11 mouse cellular contexts compared by ENCODE assay signal in the genomic region with DNA sequence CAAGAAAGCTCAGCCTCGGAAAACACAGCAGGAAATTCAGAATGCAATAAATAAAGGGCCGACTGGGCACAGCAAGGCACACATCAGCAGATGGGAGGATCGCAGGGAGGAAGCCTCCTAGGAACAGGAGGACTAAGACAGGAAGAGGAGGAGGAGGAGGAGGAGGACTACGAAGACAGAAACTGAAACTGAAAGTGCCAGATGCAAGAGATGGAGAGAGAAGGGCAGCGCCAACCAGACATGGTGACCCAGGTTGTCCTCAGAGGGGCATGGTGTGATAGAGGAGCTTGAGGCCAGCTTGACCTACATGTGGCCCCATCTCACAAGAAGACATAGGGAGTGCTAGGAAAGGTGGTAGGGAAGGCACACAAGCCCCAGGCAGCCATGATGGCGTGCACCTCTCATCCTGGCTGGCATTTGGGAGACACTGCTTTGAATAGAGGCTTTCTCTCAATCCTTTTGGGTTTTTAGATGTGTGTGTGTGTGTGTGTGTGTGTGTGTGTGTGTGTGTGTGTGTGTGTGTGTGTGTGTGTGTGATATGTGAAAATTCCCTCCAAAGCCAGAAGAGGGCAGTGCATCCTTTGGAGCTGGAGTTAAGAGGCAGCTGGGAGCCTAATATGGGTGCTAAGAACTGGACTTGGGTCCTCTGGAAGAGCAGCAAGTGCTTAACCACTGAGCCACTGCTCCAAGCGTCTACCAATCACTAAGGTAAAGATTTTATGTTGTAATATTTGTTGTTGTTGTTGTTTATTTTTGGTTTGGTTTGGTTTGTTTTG. TPM values are rescaled to one million over a fixed set of nuclear protein-coding genes. Genes with fewer than 3 reads are reported as not detected.
DNase-seq lines count a peak whose midpoint lies in the region; ATAC-seq and TF ChIP-seq lines count a peak whose summit lies in the region.
"Had no signal": no experiment of that assay in that cellular context is flagged by ENCODE, and none has a peak within 500 bp of the region (broad histone marks: within the 10 kb centered on the region; RNA-seq: fewer than 3 reads in every experiment).

No protein-coding gene starts in this region.

- H3K79me2 ChIP-seq in CH12.LX (replicated peaks; ENCODE audit: control insufficient read depth, extremely low read depth, insufficient read depth, poor library complexity, severe bottlenecking), result no peaks in the 10 kb centered on the region

- no peak for DNase-seq in kidney, postnatal 0 days (ENCODE audit: low spot score)
- no peak for DNase-seq in kidney, postnatal 10 days
- no peak for DNase-seq in CH12.LX (ENCODE audit: extremely low read depth)
- peak; percentile 36 for DNase-seq in R1 (ENCODE audit: low read depth, low spot score)
- no peak for DNase-seq in spleen, postnatal 14 days (ENCODE audit: low spot score in 2 of 2)
- DNase-seq in retina, postnatal 1 day, result no peak
- DNase-seq in retina, embryonic 14.5 days (ENCODE audit: low spot score), result no peak
- DNase-seq: embryo, embryonic 11 days; lung, postnatal 36 days had no signal

- no peak; the same call in 1 of the 2 replicates for TF ChIP-seq RAD21 in CH12.LX (IDR thresholded peaks at IDR 0.05; ENCODE audit: low read depth, low read length)

- 61% methylated on average over 7 of the region's 7 CpGs for WGBS in kidney, postnatal 0 days
- 53% methylated on average over 7 of the region's 7 CpGs for WGBS in liver, embryonic 16.5 days (ENCODE audit: insufficient replicate concordance)

- H3K36me3 ChIP-seq in kidney, postnatal 0 days (ENCODE audit: insufficient read depth, low read length), result no peaks in the 10 kb centered on the region
- no peaks in the 10 kb centered on the region for H3K36me3 ChIP-seq in CH12.LX (replicated peaks in 1 of 2; ENCODE audit: control insufficient read depth in 1 of 2, insufficient read depth in 1 of 2, low read length in 1 of 2)
- H3K36me3 ChIP-seq in liver, embryonic 16.5 days (ENCODE audit: control insufficient read depth, insufficient read depth), result no peaks in the 10 kb centered on the region

- TF ChIP-seq CTCF in kidney, postnatal 0 days (IDR thresholded peaks at IDR 0.05; ENCODE audit: low read depth), result 0 out of 2 replicates have a peak, but pooled peaks have one; percentile 11
- TF ChIP-seq CTCF in CH12.LX (conservative IDR thresholded peaks at IDR 0.05 in 1 of 2, IDR thresholded peaks at IDR 0.05 in 1 of 2; ENCODE audit: low read depth in 2 of 2, low read length in 2 of 2), result no peak

- in situ Hi-C loops in CH12.LX (cut with MboI; ENCODE audit: low pct_ligation_motif_present, low pct_unique_long_range_greater_than_20kb, low sequenced_read_pairs), result no loop called here

- dilution Hi-C loops in CH12.LX (cut with MboI; ENCODE audit: extremely low pct_ligation_motif_present, extremely low pct_unique_long_range_greater_than_20kb, low sequenced_read_pairs), result no loop called here

- ATAC-seq in kidney, postnatal 0 days (replicated peaks; ENCODE audit: low FRiP score, low read depth), result no peak
- ATAC-seq in liver, embryonic 16.5 days (ENCODE audit: low read depth), result no peak
- ATAC-seq: forebrain, embryonic 16.5 days had no signal

- H3K9ac ChIP-seq in kidney, postnatal 0 days (ENCODE audit: low read depth, low read length), result no peak overlapping the region
- H3K9ac ChIP-seq in CH12.LX (ENCODE audit: insufficient read depth, low read depth), result no peak overlapping the region
- peak overlapping the region; percentile 8 for H3K9ac ChIP-seq in liver, embryonic 16.5 days (ENCODE audit: low read depth, low read length)

- H3K9me3 ChIP-seq in kidney, postnatal 0 days (replicated peaks; ENCODE audit: low read length), result no peaks in the 10 kb centered on the region
- H3K9me3 ChIP-seq in CH12.LX (replicated peaks; ENCODE audit: low read length), result peaks cover 6% of the 10 kb centered on the region
- H3K9me3 ChIP-seq in liver, embryonic 16.5 days (replicated peaks; ENCODE audit: control insufficient read depth, low read length), result no peaks in the 10 kb centered on the region

- no peak for TF ChIP-seq POLR2A in CH12.LX (IDR thresholded peaks at IDR 0.05; ENCODE audit: low read depth, low read length)

- peak overlapping the region; percentile 48 for H3K27ac ChIP-seq in kidney, postnatal 0 days
- H3K27ac ChIP-seq in CH12.LX (ENCODE audit: insufficient read depth, low read depth), result no peak overlapping the region
- peak overlapping the region; percentile 97 for H3K27ac ChIP-seq in liver, embryonic 16.5 days (ENCODE audit: low read length)

- peak; percentile 34; the same call in 1 of the 2 replicates for TF ChIP-seq EP300 in CH12.LX (IDR thresholded peaks at IDR 0.05; ENCODE audit: low read length)

- H3K4me3 ChIP-seq in kidney, postnatal 0 days (replicated peaks; ENCODE audit: low read depth, low read length), result no peak overlapping the region
- no peak overlapping the region for H3K4me3 ChIP-seq in CH12.LX (replicated peaks in 1 of 3; ENCODE audit: low read depth in 2 of 3, low read length in 2 of 3, poor library complexity in 1 of 3)
- H3K4me3 ChIP-seq in liver, embryonic 16.5 days (ENCODE audit: low read depth, low read length), result peak overlapping the region; percentile 47

- H3K4me2 ChIP-seq in kidney, postnatal 0 days (ENCODE audit: low read length), result peak overlapping the region; percentile 19; the same call in 1 of the 2 replicates
- 0 out of 2 replicates have a peak overlapping the region, but pooled peaks have one; percentile 16 for H3K4me2 ChIP-seq in CH12.LX (ENCODE audit: insufficient read depth, low read depth, poor library complexity, severe bottlenecking)
- peak overlapping the region; percentile 45 for H3K4me2 ChIP-seq in liver, embryonic 16.5 days (ENCODE audit: low read depth, low read length)

- 0 out of 2 replicates have a peak, but pooled peaks cover 7% of the 10 kb centered on the region for H3K4me1 ChIP-seq in kidney, postnatal 0 days (replicated peaks; ENCODE audit: insufficient read depth, low read length)
- H3K4me1 ChIP-seq in CH12.LX (ENCODE audit: control insufficient read depth in 1 of 2, insufficient read depth in 2 of 2), result peaks cover 7 to 29% of the 10 kb centered on the region in 2 experiments
- peaks cover 51% of the 10 kb centered on the region for H3K4me1 ChIP-seq in liver, embryonic 16.5 days (ENCODE audit: control insufficient read depth, low read depth, low read length)

- no peaks in the 10 kb centered on the region for H3K27me3 ChIP-seq in kidney, postnatal 0 days (ENCODE audit: insufficient read depth, low read length)
- no peaks in the 10 kb centered on the region for H3K27me3 ChIP-seq in CH12.LX (replicated peaks)
- H3K27me3 ChIP-seq in liver, embryonic 16.5 days (ENCODE audit: control insufficient read depth, insufficient read depth, low read depth, low read length), result no peaks in the 10 kb centered on the region

TF ChIP-seq in CH12.LX, 34 proteins besides CTCF, POLR2A, EP300 and RAD21:
- TF ChIP-seq CHD1 (IDR thresholded peaks at IDR 0.05; ENCODE audit: low read depth, low read length) (no peak), POLR2AphosphoS2 (IDR thresholded peaks at IDR 0.05; ENCODE audit: low read depth, low read length) (no peak), TCF12 (IDR thresholded peaks at IDR 0.05; ENCODE audit: low read depth, low read length) (peak; percentile 54; the same call in 1 of the 2 replicates), ZKSCAN1 (IDR thresholded peaks at IDR 0.05; ENCODE audit: borderline replicate concordance, low read depth, low read length) (no peak), SMC3 (IDR thresholded peaks at IDR 0.05; ENCODE audit: low read depth, low read length) (no peak), HCFC1 (IDR thresholded peaks at IDR 0.05; ENCODE audit: low read depth, low read length) (no peak), IRF4 (IDR thresholded peaks at IDR 0.05; ENCODE audit: low read depth, low read length) (peak; percentile 84), USF1 (IDR thresholded peaks at IDR 0.05; ENCODE audit: low read depth, low read length) (no peak)

RNA-seq across cellular contexts. Expression of a gene that starts 22.8 kb away (rescaled TPM):
- 673 and 701 TPM in 2 replicates for polyA plus RNA-seq in kidney, postnatal 0 days (2015; fragmentation: Nextera tagmentation; extraction: Ambion mirVana)
- total RNA-seq in CH12.LX (2012; rRNA removed), result 118 and 129 TPM in 2 replicates
- 156 and 182 TPM in 2 replicates for total RNA-seq in CH12.LX (2014; rRNA removed)
- 282 and 284 TPM in 2 replicates for polyA plus RNA-seq in CH12.LX (2012; ENCODE audit: insufficient read length, low read depth)
- polyA plus RNA-seq in liver, embryonic 16.5 days (2015; fragmentation: Nextera tagmentation; extraction: Ambion mirVana), result 522 and 558 TPM in 2 replicates

RNA-seq across cellular contexts. Expression of a gene that starts 29.4 kb away (rescaled TPM):
- polyA plus RNA-seq in kidney, postnatal 0 days (2015; fragmentation: Nextera tagmentation; extraction: Ambion mirVana), result 97.1 and 109 TPM in 2 replicates
- not detected in 2 replicates for total RNA-seq in CH12.LX (2012; rRNA removed)
- not detected in 2 replicates for total RNA-seq in CH12.LX (2014; rRNA removed)
- not detected in 2 replicates for polyA plus RNA-seq in CH12.LX (2012; ENCODE audit: insufficient read length, low read depth)
- 0.46 and 0.52 TPM in 2 replicates for polyA plus RNA-seq in liver, embryonic 16.5 days (2015; fragmentation: Nextera tagmentation; extraction: Ambion mirVana)

RNA-seq across cellular contexts. Expression of a gene that starts 59.3 kb away (rescaled TPM):
- polyA plus RNA-seq in kidney, postnatal 0 days (2015; fragmentation: Nextera tagmentation; extraction: Ambion mirVana), result 37.9 and 38.6 TPM in 2 replicates
- total RNA-seq in CH12.LX (2012; rRNA removed) (40.2 and 43.7 TPM in 2 replicates), CH12.LX (2014; rRNA removed) (51.2 and 58.7 TPM in 2 replicates)
- 34.3 and 40.7 TPM in 2 replicates for polyA plus RNA-seq in CH12.LX (2012; ENCODE audit: insufficient read length, low read depth)
- polyA plus RNA-seq in liver, embryonic 16.5 days (2015; fragmentation: Nextera tagmentation; extraction: Ambion mirVana), result 7.0 and 9.2 TPM in 2 replicates

Comparison
In these comparisons a context has a peak if more than half of its experiments do, and no peak if none do; other contexts are left out.
1. RNA of a gene that starts 29.4 kb away (polyA plus RNA-seq): 97.1 to 109 TPM in kidney, postnatal 0 days; 0.46 to 0.52 TPM in liver, embryonic 16.5 days and not detected in CH12.LX; every median in the first group is over 10 times any median in the second.
2. Peak in every context shown above with its lines, with median percentiles within 50 percentile points of each other: H3K4me2 ChIP-seq.